Mouse (Mus musculus) lung, postnatal 0 days (tissue): Measurements from ENCODE around the gene Aspm. TPM values are rescaled to one million over a fixed set of nuclear protein-coding genes. Genes with fewer than 3 reads are reported as not detected.
"Not testable (repeated sequence)": the region's sequence is repeated elsewhere in the genome, so short reads cannot be mapped to it uniquely, and the experiment has no call there.

Experiments used
- ATAC-seq: fragments of 200-750 bp; cut with Nextera tagmentation; 2 replicates; pipeline ENCODE4 v1.8.0; 2017; ENCODE audit warnings: moderate library complexity
- DNase-seq: peaks from one replicate; pipeline ENCODE4 v3.0.0-alpha.2; 2016; ENCODE audit warnings: low spot score
- H3K27ac ChIP-seq: fragments of 300-500 bp; sonication (generic); 2 replicates; pipeline ENCODE4 v1.5.1; 2014; ENCODE audit warnings: antibody characterized with exemption, mild to moderate bottlenecking, low read length, mixed read lengths
- H3K27me3 ChIP-seq: fragments of 300-500 bp; sonication (generic); replicated peaks from 2 replicates; pipeline ENCODE4 v1.6.1; 2014; ENCODE audit warnings: low read length, mixed read lengths; ENCODE audit not compliant: insufficient read depth
- H3K36me3 ChIP-seq: fragments of 300-500 bp; sonication (generic); 2 replicates; pipeline ENCODE4 v1.6.1; 2014; ENCODE audit warnings: low read length, mixed read lengths; ENCODE audit not compliant: insufficient read depth
- H3K4me1 ChIP-seq: fragments of 300-500 bp; sonication (generic); 2 replicates; pipeline ENCODE4 v1.6.1; 2014; ENCODE audit warnings: antibody characterized with exemption, low read depth, low read length, mixed read lengths; ENCODE audit not compliant: insufficient read depth
- H3K4me2 ChIP-seq: fragments of 300-500 bp; sonication (generic); replicated peaks from 2 replicates; pipeline ENCODE4 v1.6.1; 2014; ENCODE audit warnings: low read depth, mild to moderate bottlenecking, low read length, moderate library complexity, mixed read lengths
- H3K4me3 ChIP-seq: fragments of 300-500 bp; sonication (generic); 2 replicates; pipeline ENCODE4 v1.5.1; 2014; ENCODE audit warnings: low read depth, low read length
- H3K9ac ChIP-seq: fragments of 300-500 bp; sonication (generic); replicated peaks from 2 replicates; pipeline ENCODE4 v1.6.1; 2014; ENCODE audit warnings: low read depth, mild to moderate bottlenecking
- H3K9me3 ChIP-seq: fragments of 300-500 bp; sonication (generic); 2 replicates; pipeline ENCODE4 v1.6.1; 2016; ENCODE audit warnings: low read length, mixed read lengths
- CTCF ChIP-seq: IDR thresholded peaks from 2 replicates; pipeline ENCODE4 v1.5.1; 2016; ENCODE audit warnings: antibody characterized with exemption, mild to moderate bottlenecking
- EP300 ChIP-seq: IDR thresholded peaks from 2 replicates; pipeline ENCODE4 v1.6.1; 2016; ENCODE audit warnings: antibody characterized with exemption, mild to moderate bottlenecking, control low read depth
- WGBS: fragments of 180-500 bp; shearing (Covaris S2); extraction: QIAGEN DNeasy Blood & Tissue Kit; methylation state at CpG from one replicate; pipeline ENCODE4 v1.1.7; 2014; 5-methylcytosine and 5-hydroxymethylcytosine counted together
- polyA plus RNA-seq: library from polyadenylated mRNA; unstranded; fragments of >200 nt; fragmentation: Nextera tagmentation; extraction: Ambion mirVana; gene quantifications from 2 replicates; pipeline ENCODE4 v1.2.1, GENCODE M21; 2015

Aspm gene
- 0.54 and 0.95 TPM in 2 replicates for polyA plus RNA-seq

DNA sequence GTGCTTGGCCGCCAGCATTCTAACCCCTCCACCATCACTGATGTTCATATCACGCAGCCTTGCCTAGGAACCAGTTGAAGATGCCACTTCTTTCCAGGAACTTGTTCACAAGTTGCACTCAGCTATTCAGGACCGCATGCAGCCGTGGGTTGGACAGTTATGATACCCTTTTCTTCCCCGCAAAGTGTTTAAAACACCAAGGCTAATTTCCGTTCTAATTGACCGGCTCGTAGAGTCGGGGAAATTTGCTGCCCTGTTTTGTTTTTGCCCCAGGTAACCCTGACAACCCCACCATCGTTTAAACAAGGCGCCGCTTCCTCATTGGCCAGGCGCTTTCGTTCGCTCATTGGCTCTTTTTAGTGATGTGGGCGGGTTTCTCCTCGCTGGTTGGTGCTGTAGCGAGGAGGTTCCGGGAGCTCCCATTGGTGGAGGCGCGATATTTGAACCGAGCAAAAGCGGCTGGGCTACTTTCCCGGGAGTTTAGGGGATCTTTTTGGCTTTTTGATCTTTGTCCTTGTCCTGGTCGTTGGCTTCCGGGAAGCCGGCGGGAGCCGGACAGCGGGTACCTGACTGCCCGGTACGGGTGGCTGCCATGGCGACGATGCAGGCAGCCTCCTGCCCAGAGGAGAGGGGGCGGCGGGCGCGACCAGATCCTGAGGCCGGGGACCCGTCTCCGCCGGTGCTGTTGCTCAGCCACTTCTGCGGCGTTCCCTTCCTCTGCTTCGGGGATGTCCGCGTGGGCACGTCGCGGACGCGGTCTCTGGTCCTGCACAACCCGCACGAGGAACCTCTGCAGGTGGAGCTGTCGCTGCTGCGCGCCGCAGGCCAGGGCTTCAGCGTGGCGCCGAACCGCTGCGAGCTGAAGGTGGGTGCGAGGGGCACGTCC, at the start of gene Aspm:
Gene Aspm (plus strand): TSS at position 433 of the 886 bp plus-strand sequence.
- DNase-seq (peak; percentile 97), ATAC-seq (peak; percentile 100)
- H3K27ac ChIP-seq = no peak within 1 kb of the TSS
- H3K27me3 ChIP-seq = no peaks in the 10 kb centered on the region
- H3K9me3 ChIP-seq = no peaks in the 10 kb centered on the region
- peaks cover 4% of the 10 kb centered on the region; the same call in 1 of the 2 replicates for H3K4me1 ChIP-seq
- H3K4me2 ChIP-seq = peak within 1 kb of the TSS; percentile 100
- H3K4me3 ChIP-seq = peak within 1 kb of the TSS; percentile 73
- H3K36me3 ChIP-seq = no peaks in the 10 kb centered on the region
- no peak for TF ChIP-seq EP300
- WGBS = under 1% methylated on average over 65 of the region's 65 CpGs
- H3K9ac ChIP-seq = peak within 1 kb of the TSS; percentile 29; the same call in 1 of the 2 replicates

DNA sequence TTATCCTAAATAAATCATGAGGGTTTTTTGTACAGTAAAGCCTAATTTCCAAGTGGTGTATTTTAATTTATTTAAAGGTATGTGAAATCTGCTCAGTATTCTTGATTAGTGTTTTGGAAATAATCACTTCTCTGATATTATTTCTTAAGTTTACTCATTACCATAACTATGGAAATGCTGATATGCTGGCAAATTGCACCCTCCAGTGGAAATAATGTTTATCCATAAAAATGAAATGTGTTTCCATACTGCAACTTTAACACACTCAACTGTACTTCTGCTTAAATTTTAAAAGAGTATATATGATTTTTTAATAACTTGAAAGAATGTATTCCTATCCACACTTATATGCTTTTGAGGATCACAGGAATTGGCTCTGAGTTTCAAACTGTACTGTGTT, 48.8 kb upstream of the Aspm start:
- Histone ChIP-seq H3K4me2 (no peak overlapping the region), H3K36me3 (no peaks in the 10 kb centered on the region), H3K9ac (no peak overlapping the region), H3K27me3 (no peaks in the 10 kb centered on the region), H3K27ac (no peak overlapping the region), H3K9me3 (no peaks in the 10 kb centered on the region), H3K4me1 (no peaks in the 10 kb centered on the region), H3K4me3 (no peak overlapping the region)
- TF ChIP-seq CTCF (0 out of 2 replicates have a peak, but pooled peaks have one; percentile 6), EP300 (no peak)
- ATAC-seq (no peak), DNase-seq (no peak)

DNA sequence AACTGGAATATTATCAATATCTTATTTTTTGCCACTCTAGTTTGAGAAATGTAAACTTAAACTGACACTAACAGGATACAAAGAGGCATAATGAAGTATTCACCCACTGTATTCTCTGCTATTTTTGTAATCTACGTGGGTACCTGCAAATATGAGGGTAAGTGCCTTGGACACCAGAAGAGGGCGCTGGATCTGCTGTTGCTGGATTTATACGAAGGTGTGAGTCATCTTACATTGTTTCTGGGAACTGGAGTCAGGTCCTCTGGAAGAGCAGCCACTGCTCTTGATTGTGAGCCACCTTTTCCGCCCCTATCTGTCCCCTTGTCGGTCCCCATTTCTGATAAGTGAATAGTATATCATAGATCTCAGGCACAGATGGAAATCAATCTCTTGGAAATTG, 46.9 kb upstream of the Aspm start:
- H3K9ac ChIP-seq = no peak overlapping the region
- DNase-seq (peak; percentile 7), ATAC-seq (no peak)
- no peaks in the 10 kb centered on the region for H3K27me3 ChIP-seq
- TF ChIP-seq EP300 = no peak
- TF ChIP-seq CTCF = peak; percentile 27
- no peaks in the 10 kb centered on the region for H3K36me3 ChIP-seq
- H3K4me3 ChIP-seq = no peak overlapping the region
- no peaks in the 10 kb centered on the region for H3K9me3 ChIP-seq
- H3K4me1 ChIP-seq = no peaks in the 10 kb centered on the region
- WGBS = 56% methylated on average over 5 of the region's 5 CpGs
- no peak overlapping the region for H3K4me2 ChIP-seq
- no peak overlapping the region for H3K27ac ChIP-seq

DNA sequence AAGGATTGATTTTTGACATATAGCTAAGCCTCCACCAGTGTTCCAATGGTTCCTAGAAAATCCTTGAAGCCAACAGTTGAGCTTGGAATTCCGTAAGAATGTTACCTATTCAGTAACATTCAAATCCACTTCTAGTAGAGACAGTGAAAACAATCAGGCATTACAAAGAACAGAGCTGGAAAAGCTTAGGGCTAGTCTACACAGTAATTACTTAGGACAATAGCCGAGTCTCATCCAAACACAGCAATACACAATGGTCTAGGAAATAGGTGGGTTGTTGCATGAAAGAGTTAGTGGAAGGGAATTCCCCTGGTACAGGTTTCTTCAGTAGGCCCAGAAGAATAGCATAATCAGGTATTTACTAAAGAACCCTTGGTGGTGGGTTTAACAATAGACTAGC, 42.2 kb upstream of the Aspm start:
- not testable (repeated sequence) for DNase-seq, H3K9ac ChIP-seq, H3K27me3 ChIP-seq, H3K4me1 ChIP-seq, H3K4me3 ChIP-seq, ATAC-seq, H3K36me3 ChIP-seq, H3K27ac ChIP-seq, H3K9me3 ChIP-seq, H3K4me2 ChIP-seq
- 89% methylated on average over 2 of the region's 2 CpGs for WGBS

DNA sequence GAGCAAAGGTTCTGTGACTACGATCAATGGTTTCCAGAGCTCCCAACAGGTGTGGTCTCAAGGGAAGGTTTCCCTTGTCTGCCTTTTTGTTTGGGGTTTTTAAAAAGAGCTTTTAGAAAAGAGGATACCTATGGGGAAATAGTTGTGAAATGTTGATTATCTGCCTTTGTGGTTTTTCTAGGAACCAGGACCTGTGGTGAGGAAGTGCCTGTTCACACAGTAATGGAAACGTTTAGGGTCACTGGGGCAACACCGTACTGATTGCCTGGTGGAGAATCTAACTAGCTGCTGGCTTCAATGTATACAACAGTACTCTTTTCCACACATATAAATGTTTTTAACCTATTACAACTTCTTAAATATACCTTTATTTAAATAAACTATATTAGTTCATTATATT, 41.1 kb upstream of the Aspm start:
- Histone ChIP-seq H3K4me1 (no peaks in the 10 kb centered on the region), H3K27ac (no peak overlapping the region), H3K9ac (no peak overlapping the region), H3K4me2 (no peak overlapping the region), H3K4me3 (no peak overlapping the region), H3K27me3 (no peaks in the 10 kb centered on the region), H3K36me3 (no peaks in the 10 kb centered on the region), H3K9me3 (no peaks in the 10 kb centered on the region)
- ATAC-seq (no peak), DNase-seq (no peak)
- 75% methylated on average over 3 of the region's 3 CpGs for WGBS
- TF ChIP-seq EP300 (no peak), CTCF (no peak)

DNA sequence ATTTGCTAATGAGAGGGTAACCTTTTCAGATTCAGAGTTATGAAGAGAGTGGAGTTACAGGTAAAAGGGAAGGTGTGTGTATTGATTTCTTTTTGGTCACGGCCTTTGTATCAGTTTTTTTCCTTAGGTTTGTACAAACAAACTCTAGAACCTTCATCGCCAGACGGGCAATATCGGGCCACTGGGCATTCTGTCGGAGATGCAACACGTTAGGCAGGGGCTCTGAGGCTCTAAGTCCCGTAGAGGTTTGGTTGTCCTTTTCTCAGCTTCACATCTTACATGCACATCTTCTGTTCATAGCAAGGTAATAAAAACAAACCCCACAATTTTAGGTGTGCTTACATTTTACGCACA, 33.1 kb upstream of the Aspm start:
- ATAC-seq (no peak), DNase-seq (no peak)
- 2% methylated on average over 8 of the region's 8 CpGs for WGBS
- Histone ChIP-seq H3K4me3 (peak overlapping the region; percentile 86), H3K9ac (peak overlapping the region; percentile 89), H3K9me3 (no peaks in the 10 kb centered on the region), H3K27ac (peak overlapping the region; percentile 84; the same call in 1 of the 2 replicates), H3K4me2 (peak overlapping the region; percentile 82), H3K36me3 (no peaks in the 10 kb centered on the region), H3K27me3 (no peaks in the 10 kb centered on the region), H3K4me1 (peaks cover 22% of the 10 kb centered on the region)
- TF ChIP-seq EP300 (no peak), CTCF (no peak)
